Mouse (Mus musculus) limb, embryonic 10.5 days (tissue): ENCODE results near the gene Rrp36. TPM values are rescaled to one million over a fixed set of nuclear protein-coding genes. Genes with fewer than 3 reads are reported as not detected.
A peak's percentile ranks its signal among the peaks of the same experiment; 100 is the strongest.

Experiments
- DNase-seq: peaks from one replicate; pipeline ENCODE4 v3.0.0-alpha.2; 2017; ENCODE audit warnings: low spot score
- H3K27ac ChIP-seq: fragments of 300-500 bp; sonication (generic); 2 replicates; pipeline ENCODE4 v1.5.1; 2016; ENCODE audit warnings: mild to moderate bottlenecking
- H3K27me3 ChIP-seq: fragments of 300-500 bp; sonication (generic); 2 replicates; pipeline ENCODE4 v1.6.1; 2016; ENCODE audit warnings: low read depth, mild to moderate bottlenecking; ENCODE audit not compliant: poor library complexity, severe bottlenecking
- H3K36me3 ChIP-seq: fragments of 300-500 bp; sonication (generic); 2 replicates; pipeline ENCODE4 v1.6.1; 2016; ENCODE audit warnings: mild to moderate bottlenecking, moderate library complexity
- H3K4me1 ChIP-seq: fragments of 300-500 bp; sonication (generic); 2 replicates; pipeline ENCODE4 v1.6.1; 2016
- H3K4me3 ChIP-seq: fragments of 300-500 bp; sonication (generic); 2 replicates; pipeline ENCODE4 v1.5.1; 2016; ENCODE audit warnings: mild to moderate bottlenecking, moderate library complexity
- H3K9me3 ChIP-seq: fragments of 300-500 bp; sonication (generic); replicated peaks from 2 replicates; pipeline ENCODE4 v1.6.1; 2016; ENCODE audit warnings: mild to moderate bottlenecking
- WGBS: fragments of 180-500 bp; shearing (Covaris S2); methylation state at CpG from one replicate; pipeline ENCODE4 v1.1.7; 2016; 5-methylcytosine and 5-hydroxymethylcytosine counted together
- polyA plus RNA-seq: library from polyadenylated mRNA; unstranded; fragments of >200 nt; fragmentation: Nextera tagmentation; extraction: Ambion mirVana; gene quantifications from 2 replicates; pipeline ENCODE4 v1.2.1, GENCODE M21; 2016

The Rrp36 gene
- polyA plus RNA-seq, 1 experiment from 2014 or later = 70.8 TPM

- peaks cover 48% of the 10 kb centered on the region for H3K36me3 ChIP-seq
- H3K27ac ChIP-seq = no peak overlapping the region
- H3K4me1 ChIP-seq = peaks cover 39% of the 10 kb centered on the region
- WGBS = 90% methylated on average over 5 of the region's 5 CpGs
- no peaks in the 10 kb centered on the region for H3K27me3 ChIP-seq
- peak overlapping the region; percentile 95; the same call in 1 of the 2 replicates for H3K4me3 ChIP-seq
- DNase-seq = no peak
- H3K9me3 ChIP-seq = no peaks in the 10 kb centered on the region
These were observed 28.4 kb upstream of the Rrp36 start for GRCm38 (mm10) chr17:46702506-46702905.

- no peaks in the 10 kb centered on the region for H3K9me3 ChIP-seq
These were observed 27.9 kb upstream of the Rrp36 start for GRCm38 (mm10) chr17:46702100-46702499.

DNA sequence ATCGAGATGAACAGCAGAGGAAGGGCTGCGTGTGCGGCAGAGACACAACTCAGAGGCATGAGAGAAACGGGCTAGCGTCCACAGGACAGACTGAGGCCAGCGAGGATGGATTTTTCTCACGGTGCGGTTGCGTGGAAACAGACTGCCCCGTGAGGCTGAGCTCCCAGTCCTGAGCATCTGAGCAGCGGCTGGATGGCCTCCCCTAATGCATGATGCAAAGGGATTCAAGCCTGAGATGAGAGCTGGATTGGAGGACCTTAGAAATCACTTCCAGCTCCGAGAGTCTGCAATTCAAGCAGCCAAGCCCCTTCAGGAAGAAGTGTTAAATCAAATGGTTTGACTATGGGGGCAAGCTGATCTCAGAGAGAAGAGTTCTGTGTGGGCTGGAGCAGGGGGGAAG lies 27.3 kb upstream of the Rrp36 start:
- H3K36me3 ChIP-seq = peaks cover 57% of the 10 kb centered on the region
- no peak overlapping the region; the same call in 1 of the 2 replicates for H3K27ac ChIP-seq
- H3K4me1 ChIP-seq = peaks cover 39% of the 10 kb centered on the region
- H3K27me3 ChIP-seq = no peaks in the 10 kb centered on the region
- H3K9me3 ChIP-seq = no peaks in the 10 kb centered on the region
- no peak for DNase-seq
- 89% methylated on average over 12 of the region's 12 CpGs for WGBS
- H3K4me3 ChIP-seq = peak overlapping the region; percentile 15; the same call in 1 of the 2 replicates

More at GRCm38 (mm10) chr17:46702100-46702499, 27.9 kb upstream of the Rrp36 start:
- Histone ChIP-seq H3K27ac (peak overlapping the region; percentile 19; the same call in 1 of the 2 replicates), H3K4me1 (peaks cover 39% of the 10 kb centered on the region), H3K4me3 (peak overlapping the region; percentile 15; the same call in 1 of the 2 replicates), H3K36me3 (peaks cover 52% of the 10 kb centered on the region), H3K27me3 (no peaks in the 10 kb centered on the region)
- WGBS = 91% methylated on average over 12 of the region's 12 CpGs
- DNase-seq = no peak

DNA sequence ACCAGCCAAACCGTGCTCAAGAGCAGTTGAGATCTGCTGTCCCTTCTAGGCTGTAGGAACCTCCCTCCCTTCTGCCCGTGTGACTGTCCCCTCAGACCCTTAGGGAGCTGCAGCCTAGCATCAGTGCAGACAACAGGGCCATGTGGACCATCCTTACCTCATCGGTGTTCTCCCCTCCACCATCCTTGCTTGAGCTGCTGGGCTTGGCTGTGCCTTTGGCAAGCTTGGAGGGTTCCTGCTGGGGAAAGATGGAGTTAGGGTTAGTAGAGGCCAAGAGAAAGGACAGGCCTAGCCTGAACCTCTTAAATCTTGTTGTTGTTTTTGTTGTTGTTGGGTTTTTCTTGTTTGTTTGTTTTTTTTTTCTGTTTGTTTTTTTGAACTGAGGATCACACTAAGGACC lies 25.8 kb upstream of the Rrp36 start:
- H3K27ac ChIP-seq = no peak overlapping the region
- peaks cover 71% of the 10 kb centered on the region for H3K36me3 ChIP-seq
- H3K9me3 ChIP-seq = no peaks in the 10 kb centered on the region
- no peaks in the 10 kb centered on the region for H3K27me3 ChIP-seq
- 78% methylated on average over 3 of the region's 3 CpGs for WGBS
- peaks cover 31% of the 10 kb centered on the region for H3K4me1 ChIP-seq
- DNase-seq = no peak
- H3K4me3 ChIP-seq = no peak overlapping the region

DNA sequence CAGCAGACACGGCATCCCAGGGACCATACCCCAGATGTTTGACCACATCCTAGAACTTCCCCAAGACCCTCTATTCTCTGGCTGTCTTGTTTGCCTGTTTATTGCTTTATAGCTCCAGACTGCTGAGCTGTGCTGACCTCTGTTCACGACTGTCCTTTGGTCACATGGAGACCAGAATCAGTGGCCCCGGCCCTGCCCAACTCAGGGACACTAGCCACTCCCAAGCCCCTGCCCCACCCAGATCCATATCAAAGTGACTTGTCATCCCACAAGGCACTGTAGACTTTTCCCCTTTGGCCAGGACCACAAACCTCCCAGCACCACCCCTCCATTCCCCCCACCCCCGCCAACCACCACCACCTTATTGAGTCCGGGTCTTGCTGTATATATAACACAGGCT lies 25.1 kb upstream of the Rrp36 start:
- peaks cover 30% of the 10 kb centered on the region for H3K4me1 ChIP-seq
- H3K4me3 ChIP-seq = no peak overlapping the region
- peaks cover 78% of the 10 kb centered on the region for H3K36me3 ChIP-seq
- H3K27ac ChIP-seq = no peak overlapping the region
- DNase-seq = no peak
- no peaks in the 10 kb centered on the region for H3K27me3 ChIP-seq
- 55% methylated on average over 5 of the region's 5 CpGs for WGBS
- no peaks in the 10 kb centered on the region for H3K9me3 ChIP-seq

- peaks cover 85% of the 10 kb centered on the region for H3K36me3 ChIP-seq
- H3K4me3 ChIP-seq = no peak overlapping the region
- no peaks in the 10 kb centered on the region for H3K27me3 ChIP-seq
- H3K4me1 ChIP-seq = peaks cover 23% of the 10 kb centered on the region
- no peak overlapping the region for H3K27ac ChIP-seq
- DNase-seq = no peak
- H3K9me3 ChIP-seq = no peaks in the 10 kb centered on the region
- WGBS = 89% methylated on average over 6 of the region's 6 CpGs
These were observed 24.4 kb upstream of the Rrp36 start for GRCm38 (mm10) chr17:46698515-46698914.

- no peak for DNase-seq
- Histone ChIP-seq H3K4me1 (no peaks in the 10 kb centered on the region), H3K27ac (no peak overlapping the region), H3K27me3 (no peaks in the 10 kb centered on the region), H3K9me3 (no peaks in the 10 kb centered on the region), H3K4me3 (no peak overlapping the region), H3K36me3 (peaks cover 91% of the 10 kb centered on the region)
- WGBS = 69% methylated on average over 1 of the region's 1 CpGs
These were observed 20.4 kb upstream of the Rrp36 start for GRCm38 (mm10) chr17:46694517-46695063.

- H3K9me3 ChIP-seq = no peaks in the 10 kb centered on the region
- H3K36me3 ChIP-seq = peaks cover 87% of the 10 kb centered on the region
- H3K27me3 ChIP-seq = no peaks in the 10 kb centered on the region
- 91% methylated on average over 2 of the region's 2 CpGs for WGBS
- DNase-seq = no peak
- H3K4me1 ChIP-seq = no peaks in the 10 kb centered on the region
- no peak overlapping the region for H3K4me3 ChIP-seq
- H3K27ac ChIP-seq = no peak overlapping the region
These were observed 17.2 kb upstream of the Rrp36 start for GRCm38 (mm10) chr17:46691390-46691789.

GRCm38 (mm10) chr17:46690665-46691064 lies 16.5 kb upstream of the Rrp36 start:
- H3K36me3 ChIP-seq = peaks cover 87% of the 10 kb centered on the region
- H3K4me3 ChIP-seq = no peak overlapping the region
- no peaks in the 10 kb centered on the region for H3K4me1 ChIP-seq
- H3K9me3 ChIP-seq = no peaks in the 10 kb centered on the region
- no peaks in the 10 kb centered on the region for H3K27me3 ChIP-seq
- WGBS = 95% methylated on average over 12 of the region's 12 CpGs
- no peak overlapping the region for H3K27ac ChIP-seq
- no peak for DNase-seq

DNA sequence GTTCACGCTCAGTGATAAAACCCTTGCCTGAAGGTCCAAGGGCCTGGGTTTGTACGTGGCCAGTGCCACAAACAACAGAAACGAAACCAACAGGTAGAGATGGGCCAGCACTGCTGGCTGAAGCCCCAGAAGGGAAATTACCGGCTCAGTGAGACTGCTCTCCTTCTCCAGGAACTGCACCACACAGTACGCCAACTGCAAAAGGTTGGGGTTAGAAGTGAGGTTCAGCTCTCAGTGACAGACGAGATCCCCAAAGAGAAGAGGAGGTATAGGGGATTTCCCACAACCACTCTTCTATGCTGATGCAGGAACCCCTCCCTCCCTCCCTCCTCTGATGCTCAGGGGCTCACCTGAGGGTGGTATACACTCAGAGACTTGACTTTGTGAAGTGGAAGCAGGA lies 11.8 kb upstream of the Rrp36 start:
- no peaks in the 10 kb centered on the region for H3K9me3 ChIP-seq
- H3K36me3 ChIP-seq = peaks cover 78% of the 10 kb centered on the region
- H3K4me1 ChIP-seq = peaks cover 14% of the 10 kb centered on the region
- DNase-seq = no peak
- no peaks in the 10 kb centered on the region for H3K27me3 ChIP-seq
- no peak overlapping the region for H3K4me3 ChIP-seq
- 92% methylated on average over 6 of the region's 6 CpGs for WGBS
- H3K27ac ChIP-seq = no peak overlapping the region

GRCm38 (mm10) chr17:46682654-46683389 lies 8.7 kb upstream of the Rrp36 start:
- H3K27me3 ChIP-seq = no peaks in the 10 kb centered on the region
- no peak overlapping the region for H3K27ac ChIP-seq
- no peaks in the 10 kb centered on the region for H3K9me3 ChIP-seq
- 86% methylated on average over 16 of the region's 16 CpGs for WGBS
- no peak overlapping the region for H3K4me3 ChIP-seq
- H3K4me1 ChIP-seq = peaks cover 38% of the 10 kb centered on the region
- H3K36me3 ChIP-seq = peaks cover 65% of the 10 kb centered on the region
- DNase-seq = no peak

DNA sequence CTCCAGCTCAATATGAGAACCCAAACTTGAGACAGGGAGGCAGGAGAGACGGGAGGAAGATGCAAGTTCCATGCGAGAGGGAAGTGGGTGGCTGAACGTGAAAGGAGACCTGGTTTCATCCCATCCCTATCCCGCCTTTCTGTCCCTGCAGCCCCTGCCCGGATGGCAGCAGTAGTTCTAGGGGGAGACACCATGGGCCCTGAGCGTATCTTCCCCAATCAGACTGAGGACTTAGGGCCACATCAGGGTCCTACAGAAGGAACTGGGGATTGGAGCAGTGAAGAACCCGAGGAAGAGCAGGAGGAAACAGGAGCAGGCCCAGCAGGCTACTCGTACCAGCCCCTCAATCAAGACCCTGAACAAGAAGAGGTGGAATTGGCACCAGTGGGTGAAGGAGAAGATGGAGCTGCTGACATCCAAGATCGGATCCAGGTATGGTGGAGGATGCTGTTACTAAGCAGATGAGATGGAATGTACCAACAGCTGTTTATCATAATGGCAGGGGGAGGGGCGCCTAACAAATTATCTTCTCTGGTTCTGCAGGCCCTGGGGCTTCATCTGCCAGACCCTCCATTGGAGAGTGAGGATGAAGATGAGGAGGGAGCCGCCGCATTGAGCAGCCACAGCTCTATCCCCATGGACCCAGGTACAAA lies 7.4 kb upstream of the Rrp36 start:
- peak; percentile 41 for DNase-seq
- Histone ChIP-seq H3K36me3 (peaks cover 65% of the 10 kb centered on the region), H3K27me3 (no peaks in the 10 kb centered on the region), H3K27ac (peak overlapping the region; percentile 92), H3K4me1 (peaks cover 39% of the 10 kb centered on the region), H3K9me3 (no peaks in the 10 kb centered on the region), H3K4me3 (peak overlapping the region; percentile 92)
- 29% methylated on average over 12 of the region's 12 CpGs for WGBS

DNA sequence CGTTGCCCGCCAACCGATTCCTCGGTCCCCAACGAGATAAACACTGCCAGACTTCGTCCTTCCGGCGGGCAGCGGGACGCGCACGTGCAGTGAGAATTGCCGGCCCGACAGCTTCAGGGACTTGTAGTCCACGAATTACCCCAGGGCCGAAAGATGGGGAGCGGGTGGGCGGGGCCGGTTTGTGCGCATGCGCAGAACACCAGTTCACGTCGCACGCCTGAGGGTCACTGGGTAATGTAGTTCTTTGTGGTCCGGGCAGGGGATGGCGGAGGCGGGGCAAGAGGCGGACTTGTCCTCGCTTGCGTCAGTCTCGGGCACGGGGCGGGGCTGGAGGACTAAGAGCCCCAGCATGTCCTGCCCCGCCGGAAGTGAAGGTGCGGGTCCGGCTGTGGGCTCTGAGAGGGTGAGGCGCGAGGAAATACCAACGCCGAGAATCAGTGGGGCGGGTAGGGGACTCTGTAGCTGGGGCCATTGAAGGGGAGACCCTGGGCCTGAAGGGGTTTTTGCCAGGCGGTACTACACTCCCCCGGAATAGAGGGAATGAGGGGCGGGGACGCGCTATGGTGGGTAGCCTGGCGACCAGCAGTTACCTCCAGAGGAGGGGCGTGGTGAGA lies 6.7 kb upstream of the Rrp36 start, which contains the start of gene Klhdc3:
TSS of gene Klhdc3 (minus strand) at position 155 of the 614 bp plus-strand sequence.
- H3K4me1 ChIP-seq = peaks cover 39% of the 10 kb centered on the region
- no peaks in the 10 kb centered on the region for H3K9me3 ChIP-seq
- WGBS = under 1% methylated on average over 49 of the region's 49 CpGs

More for the DNA sequence above, 6.7 kb upstream of the Rrp36 start, which contains the start of gene Klhdc3:
- peak; percentile 100 for DNase-seq
- Histone ChIP-seq H3K4me3 (peak within 1 kb of the TSS; percentile 92), H3K36me3 (peaks cover 65% of the 10 kb centered on the region), H3K27me3 (no peaks in the 10 kb centered on the region), H3K27ac (peak within 1 kb of the TSS; percentile 92)
